ENCODE assay signal across 24 mouse cellular contexts in the genomic region with DNA sequence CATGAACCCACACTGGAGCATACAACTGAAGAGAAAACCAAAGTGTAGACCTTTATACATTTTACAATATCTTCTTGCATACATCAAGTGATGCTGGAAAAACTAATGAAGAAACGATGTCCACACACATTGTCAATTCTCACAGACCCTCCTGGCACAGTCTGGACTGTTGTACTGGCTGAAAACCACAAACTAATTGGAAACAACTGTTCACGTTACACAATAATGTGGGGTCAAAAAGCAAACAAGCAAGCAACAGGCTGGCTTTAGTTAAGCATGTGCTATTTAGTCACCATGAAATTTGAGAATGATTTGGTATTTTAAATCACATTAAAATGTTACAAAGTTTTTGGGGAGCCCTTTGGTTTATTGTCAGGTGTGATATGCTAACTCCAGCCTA.
A peak's percentile ranks its signal among the peaks of the same experiment; 100 is the strongest.
DNase-seq lines count a peak whose midpoint lies in the region; ATAC-seq and TF ChIP-seq lines count a peak whose summit lies in the region.
"Had no signal": no experiment of that assay in that cellular context is flagged by ENCODE, and none has a peak within 500 bp of the region (broad histone marks: within the 10 kb centered on the region; RNA-seq: fewer than 3 reads in every experiment).

No protein-coding gene starts in this region.

- no peak overlapping the region for H3K4me2 ChIP-seq in embryonic facial prominence, embryonic 14.5 days (ENCODE audit: low read depth, low read length)
- no peak overlapping the region for H3K4me2 ChIP-seq in limb, embryonic 12.5 days
- H3K4me2 ChIP-seq in neural tube, embryonic 15.5 days, result no peak overlapping the region
- no peak overlapping the region for H3K4me2 ChIP-seq in midbrain, postnatal 0 days (ENCODE audit: low read depth, low read length, poor library complexity, severe bottlenecking)
- H3K4me2 ChIP-seq: forebrain, embryonic 13.5 days; heart, embryonic 11.5 days; hindbrain, embryonic 12.5 days; limb, embryonic 15.5 days; liver, embryonic 15.5 days; midbrain, embryonic 11.5 days; neural tube, embryonic 12.5 days had no signal

- no peaks in the 10 kb centered on the region for H3K36me3 ChIP-seq in embryonic facial prominence, embryonic 14.5 days (ENCODE audit: control insufficient read depth, insufficient read depth, low read length)
- H3K36me3 ChIP-seq in limb, embryonic 12.5 days, result no peaks in the 10 kb centered on the region
- H3K36me3 ChIP-seq in neural tube, embryonic 15.5 days, result no peaks in the 10 kb centered on the region
- no peaks in the 10 kb centered on the region for H3K36me3 ChIP-seq in midbrain, postnatal 0 days (ENCODE audit: insufficient read depth, low read length)
- H3K36me3 ChIP-seq: hindbrain, embryonic 12.5 days; limb, embryonic 15.5 days; liver, embryonic 15.5 days; neural tube, embryonic 12.5 days had no signal

- peak; percentile 63; the same call in 1 of the 2 replicates for ATAC-seq in embryonic facial prominence, embryonic 14.5 days (ENCODE audit: low read depth)
- peak; percentile 71; the same call in 1 of the 2 replicates for ATAC-seq in limb, embryonic 12.5 days (ENCODE audit: insufficient number of reproducible peaks, insufficient read depth, low FRiP score, low TSS enrichment, low read depth)
- no peak for ATAC-seq in neural tube, embryonic 15.5 days (ENCODE audit: low FRiP score)
- ATAC-seq in midbrain, postnatal 0 days (ENCODE audit: low FRiP score), result no peak
- ATAC-seq: activated CD4-positive, CD25-positive, alpha-beta regulatory T cell, adult 4 months; forebrain, embryonic 13.5 days; inflammation-experienced regulatory T-cells, adult 6 months had no signal

- no peaks in the 10 kb centered on the region for H3K9me3 ChIP-seq in embryonic facial prominence, embryonic 14.5 days (ENCODE audit: control insufficient read depth, low read length)
- no peaks in the 10 kb centered on the region for H3K9me3 ChIP-seq in limb, embryonic 12.5 days
- no peaks in the 10 kb centered on the region for H3K9me3 ChIP-seq in neural tube, embryonic 15.5 days (replicated peaks)
- no peaks in the 10 kb centered on the region for H3K9me3 ChIP-seq in midbrain, postnatal 0 days (ENCODE audit: low read length)
- H3K9me3 ChIP-seq: forebrain, embryonic 13.5 days; hindbrain, embryonic 12.5 days; limb, embryonic 15.5 days; liver, embryonic 15.5 days; neural tube, embryonic 12.5 days had no signal

- DNase-seq in 3T3-L1 (ENCODE audit: low read depth, low spot score) (peak; percentile 84), adipocyte (ENCODE audit: low spot score) (peak; percentile 79)
- DNase-seq in embryonic facial prominence, embryonic 14.5 days (ENCODE audit: low spot score), result peak; percentile 77
- no peak for DNase-seq in midbrain, postnatal 0 days (ENCODE audit: low spot score)
- DNase-seq in spleen, postnatal 14 days (ENCODE audit: low spot score in 2 of 2), result no peak
- DNase-seq: adrenal gland, postnatal 14 days; cerebellum, adult 11-12 months; cerebellum, postnatal 25 days; heart, postnatal 14 days; kidney, postnatal 4 days; spleen, adult 18-20 months; thymus, adult 2 months had no signal

- no peak for TF ChIP-seq CTCF in midbrain, postnatal 0 days (IDR thresholded peaks at IDR 0.05)

- no peaks in the 10 kb centered on the region for H3K27me3 ChIP-seq in embryonic facial prominence, embryonic 14.5 days (replicated peaks; ENCODE audit: control insufficient read depth, insufficient read depth, low read length)
- H3K27me3 ChIP-seq in limb, embryonic 12.5 days, result no peaks in the 10 kb centered on the region
- no peaks in the 10 kb centered on the region for H3K27me3 ChIP-seq in neural tube, embryonic 15.5 days (replicated peaks)
- H3K27me3 ChIP-seq in midbrain, postnatal 0 days (ENCODE audit: insufficient read depth, low read length), result no peaks in the 10 kb centered on the region
- H3K27me3 ChIP-seq: forebrain, embryonic 13.5 days; hindbrain, embryonic 12.5 days; limb, embryonic 15.5 days; liver, embryonic 15.5 days; neural tube, embryonic 12.5 days had no signal

- no peak overlapping the region for H3K27ac ChIP-seq in embryonic facial prominence, embryonic 14.5 days (replicated peaks; ENCODE audit: low read depth, low read length)
- H3K27ac ChIP-seq in limb, embryonic 12.5 days, result no peak overlapping the region
- H3K27ac ChIP-seq in neural tube, embryonic 15.5 days (replicated peaks), result no peak overlapping the region
- no peak overlapping the region for H3K27ac ChIP-seq in midbrain, postnatal 0 days (ENCODE audit: low read depth, low read length)
- H3K27ac ChIP-seq: forebrain, embryonic 13.5 days; hindbrain, embryonic 12.5 days; limb, embryonic 15.5 days; liver, embryonic 15.5 days; macrophage; neural tube, embryonic 12.5 days had no signal

- H3K4me3 ChIP-seq in embryonic facial prominence, embryonic 14.5 days (ENCODE audit: low read depth, low read length), result no peak overlapping the region
- no peak overlapping the region for H3K4me3 ChIP-seq in limb, embryonic 12.5 days (replicated peaks)
- no peak overlapping the region for H3K4me3 ChIP-seq in neural tube, embryonic 15.5 days (replicated peaks)
- no peak overlapping the region for H3K4me3 ChIP-seq in midbrain, postnatal 0 days (ENCODE audit: low read depth, low read length)
- H3K4me3 ChIP-seq: forebrain, embryonic 13.5 days; hindbrain, embryonic 12.5 days; limb, embryonic 15.5 days; liver, embryonic 15.5 days; neural tube, embryonic 12.5 days had no signal

- no peak overlapping the region for H3K9ac ChIP-seq in embryonic facial prominence, embryonic 14.5 days (ENCODE audit: low read depth, low read length)
- no peak overlapping the region for H3K9ac ChIP-seq in limb, embryonic 12.5 days (replicated peaks)
- H3K9ac ChIP-seq in neural tube, embryonic 15.5 days (replicated peaks), result no peak overlapping the region
- no peak overlapping the region for H3K9ac ChIP-seq in midbrain, postnatal 0 days (replicated peaks; ENCODE audit: low read length, poor library complexity, severe bottlenecking)
- H3K9ac ChIP-seq: forebrain, embryonic 13.5 days; hindbrain, embryonic 12.5 days; limb, embryonic 15.5 days; liver, embryonic 15.5 days; neural tube, embryonic 12.5 days had no signal

- WGBS in embryonic facial prominence, embryonic 14.5 days, result 39% methylated on average over 2 of the region's 2 CpGs
- WGBS in limb, embryonic 12.5 days, result 19% methylated on average over 2 of the region's 2 CpGs
- WGBS in neural tube, embryonic 15.5 days, result 86% methylated on average over 2 of the region's 2 CpGs
- WGBS in midbrain, postnatal 0 days, result 85% methylated on average over 2 of the region's 2 CpGs

- peaks cover 7% of the 10 kb centered on the region for H3K4me1 ChIP-seq in embryonic facial prominence, embryonic 14.5 days (ENCODE audit: control insufficient read depth, insufficient read depth, low read length)
- H3K4me1 ChIP-seq in limb, embryonic 12.5 days (replicated peaks), result peaks cover 10% of the 10 kb centered on the region; the same call in 1 of the 2 replicates
- no peaks in the 10 kb centered on the region for H3K4me1 ChIP-seq in neural tube, embryonic 15.5 days
- no peaks in the 10 kb centered on the region for H3K4me1 ChIP-seq in midbrain, postnatal 0 days (ENCODE audit: insufficient read depth, low read length)
- H3K4me1 ChIP-seq: forebrain, embryonic 13.5 days; hindbrain, embryonic 12.5 days; limb, embryonic 15.5 days; liver, embryonic 15.5 days; neural tube, embryonic 12.5 days had no signal

Comparison
In these comparisons a context has a peak if more than half of its experiments do, and no peak if none do; other contexts are left out.
1. DNase-seq: peak in 3T3-L1 (single experiment), adipocyte (single experiment) and embryonic facial prominence, embryonic 14.5 days (single experiment); none in midbrain, postnatal 0 days (single experiment) and spleen, postnatal 14 days (0 of 2).
2. ATAC-seq: peak in embryonic facial prominence, embryonic 14.5 days (single experiment) and limb, embryonic 12.5 days (single experiment); none in neural tube, embryonic 15.5 days (single experiment) and midbrain, postnatal 0 days (single experiment).